Mouse (Mus musculus): Measurements from ENCODE around the gene Tyw3.

- TF ChIP-seq CTCF (conservative IDR thresholded peaks at IDR 0.05; ENCODE audit: low read length) (no peak), POU5F1 (IDR thresholded peaks at IDR 0.05; ENCODE audit: borderline replicate concordance, low read length) (no peak)
These were observed 31.5 kb downstream of the Tyw3 start for GRCm38 (mm10) chr3:154565437-154565836.
